Mouse (Mus musculus) layer of hippocampus, adult 11-12 months (tissue): ENCODE data around the gene Foxe3.

ENCODE experiments used
- DNase-seq: peaks from one replicate; pipeline ENCODE4 v3.0.0; 2022; ENCODE audit warnings: low spot score

Foxe3 gene

GRCm38 (mm10) chr4:114916056-114916455, 9.8 kb downstream of the Foxe3 start:
- DNase-seq: no peak

GRCm38 (mm10) chr4:114913594-114913962, 12.2 kb downstream of the Foxe3 start:
- peak; percentile 62 for DNase-seq

GRCm38 (mm10) chr4:114912705-114913593, 12.9 kb downstream of the Foxe3 start:
- DNase-seq: no peak

- no peak for DNase-seq
Measured at GRCm38 (mm10) chr4:114909602-114910484, 16.0 kb downstream of the Foxe3 start.

- DNase-seq: peak; percentile 69
Measured at GRCm38 (mm10) chr4:114908829-114909601, 16.8 kb downstream of the Foxe3 start, which contains the start of gene Foxd2. Gene Foxd2, minus strand, starts transcription at chr4:114908873.

- DNase-seq: no peak
Measured at GRCm38 (mm10) chr4:114907951-114908828, 17.6 kb downstream of the Foxe3 start.

- no peak for DNase-seq
Measured at GRCm38 (mm10) chr4:114907056-114907917, 18.5 kb downstream of the Foxe3 start.

- no peak for DNase-seq
Measured at GRCm38 (mm10) chr4:114905969-114906680, 19.7 kb downstream of the Foxe3 start.

GRCm38 (mm10) chr4:114905501-114905900, 20.3 kb downstream of the Foxe3 start:
- DNase-seq: no peak

- no peak for DNase-seq
Measured at GRCm38 (mm10) chr4:114903422-114903782, 22.4 kb downstream of the Foxe3 start.

GRCm38 (mm10) chr4:114902641-114903421, 23.0 kb downstream of the Foxe3 start:
- no peak for DNase-seq

GRCm38 (mm10) chr4:114901643-114902351, 24.0 kb downstream of the Foxe3 start:
- no peak for DNase-seq

- no peak for DNase-seq
Measured at GRCm38 (mm10) chr4:114900866-114901642, 24.8 kb downstream of the Foxe3 start.

- DNase-seq: no peak
Measured at GRCm38 (mm10) chr4:114899885-114900284, 25.9 kb downstream of the Foxe3 start.

GRCm38 (mm10) chr4:114897853-114898252, 28.0 kb downstream of the Foxe3 start:
- DNase-seq: no peak

GRCm38 (mm10) chr4:114882232-114882631, 43.6 kb downstream of the Foxe3 start:
- no peak for DNase-seq

- DNase-seq: no peak
Measured at GRCm38 (mm10) chr4:114876441-114876972, 49.3 kb downstream of the Foxe3 start.
